Mouse (Mus musculus) erythroblast, adult 5-6 weeks (primary cell): ENCODE data around the gene Polr2e. TPM values are rescaled to one million over a fixed set of nuclear protein-coding genes. Genes with fewer than 3 reads are reported as not detected.
"Not testable (repeated sequence)": the region's sequence is repeated elsewhere in the genome, so short reads cannot be mapped to it uniquely, and the experiment has no call there.

Experiments
- ATAC-seq: replicated peaks from 2 replicates; pipeline ENCODE4 v1.8.0; 2016; ENCODE audit warnings: moderate number of reproducible peaks, mild to moderate bottlenecking, moderate TSS enrichment, inconsistent platforms; ENCODE audit not compliant: poor library complexity, low FRiP score, severe bottlenecking
- total RNA-seq, 2 experiments: library from RNA; stranded (forward) in 1 of 2; stranded (reverse) in 1 of 2; fragments of 150-400 nt in 1 of 2; fragments of 200-764, 138-1000 nt in 1 of 2; gene quantifications; 2 replicates each; pipeline versions ENCODE4 v1.2.3 to v1.2.4; 2015 to 2017; ENCODE audit warnings: low replicate concordance in 2 of 2

Gene Polr2e
- total RNA-seq, 2 experiments from 2014 or later = 4.5 to 23.6 TPM

GRCm38 (mm10) chr10:80063104-80063503, 23.5 kb upstream of the Polr2e start:
- ATAC-seq = no peak

GRCm38 (mm10) chr10:80057683-80058326, 18.2 kb upstream of the Polr2e start:
- no peak for ATAC-seq

DNA sequence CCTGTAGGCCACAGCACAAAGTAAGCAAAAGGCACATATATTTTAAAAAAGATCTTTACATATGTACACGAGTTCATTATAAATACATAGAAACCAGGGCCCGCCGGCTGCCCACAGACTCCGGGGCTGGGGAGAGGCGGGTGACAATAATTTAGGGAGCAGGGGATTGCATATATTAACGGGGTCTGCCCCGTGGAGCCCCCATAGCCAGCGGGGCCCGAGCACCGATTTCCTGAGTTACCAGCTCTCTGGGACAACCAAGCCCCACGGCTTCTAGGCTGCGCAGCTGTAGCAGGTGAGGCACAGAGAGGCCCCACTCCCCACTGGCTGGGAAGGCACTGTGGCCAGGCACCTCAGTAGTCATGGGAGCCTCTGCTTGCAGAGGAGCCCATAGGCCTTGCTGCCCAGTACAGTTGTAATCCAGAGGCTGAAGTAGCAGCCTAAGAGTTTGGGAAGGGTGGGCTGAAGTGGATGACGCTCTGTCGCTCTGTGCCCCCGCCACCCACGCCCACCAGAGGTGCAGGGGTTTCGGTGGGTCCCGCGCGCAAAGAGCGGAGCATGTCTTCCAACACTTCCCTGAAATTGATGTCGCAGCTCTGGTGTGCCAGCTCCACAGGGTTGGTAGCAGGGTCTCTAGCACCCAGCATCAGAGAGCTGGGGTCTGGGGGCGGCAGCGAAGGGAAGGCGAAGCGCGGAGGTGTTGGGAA, 17.5 kb upstream of the Polr2e start:
- no peak for ATAC-seq

- no peak for ATAC-seq
Observed at GRCm38 (mm10) chr10:80056506-80056905, 16.9 kb upstream of the Polr2e start.

DNA sequence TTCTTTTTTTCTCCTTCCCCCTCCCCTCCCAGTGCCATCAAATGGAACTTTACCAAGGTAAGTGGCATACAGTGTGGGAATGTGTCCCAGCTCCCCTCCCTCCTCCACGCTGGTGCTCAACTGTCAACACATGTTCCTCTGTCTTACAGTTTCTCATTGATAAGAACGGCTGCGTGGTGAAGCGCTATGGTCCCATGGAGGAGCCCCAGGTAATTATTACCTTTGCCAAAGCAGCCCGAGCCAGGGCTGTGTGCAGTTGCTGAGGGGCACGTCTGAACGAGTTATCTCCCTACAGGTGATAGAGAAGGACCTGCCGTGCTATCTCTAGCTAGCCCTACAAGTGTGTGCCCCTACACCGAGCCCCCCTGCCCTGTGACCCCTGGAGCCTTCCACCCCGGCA, 16.3 kb upstream of the Polr2e start:
- no peak for ATAC-seq

DNA sequence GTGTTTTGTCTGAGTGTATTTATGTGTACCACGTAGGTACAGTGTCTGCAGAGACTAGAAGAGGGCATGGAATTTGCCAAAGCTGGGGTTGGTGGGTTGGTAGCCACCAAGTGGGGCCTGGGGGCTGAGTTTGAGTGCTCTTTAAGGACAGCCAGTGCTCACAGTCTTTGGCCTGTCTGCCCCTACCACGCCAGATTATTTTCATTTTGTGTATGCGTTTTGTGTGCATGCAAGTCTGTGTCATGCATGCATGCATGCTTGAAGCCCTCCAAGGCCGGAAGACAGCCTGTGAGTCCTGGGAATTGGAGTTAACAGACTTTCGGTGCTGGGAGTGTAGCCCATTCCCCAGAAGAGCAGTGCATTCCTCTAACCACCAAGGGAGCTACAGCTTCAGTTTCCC, 15.8 kb upstream of the Polr2e start:
- no peak for ATAC-seq

DNA sequence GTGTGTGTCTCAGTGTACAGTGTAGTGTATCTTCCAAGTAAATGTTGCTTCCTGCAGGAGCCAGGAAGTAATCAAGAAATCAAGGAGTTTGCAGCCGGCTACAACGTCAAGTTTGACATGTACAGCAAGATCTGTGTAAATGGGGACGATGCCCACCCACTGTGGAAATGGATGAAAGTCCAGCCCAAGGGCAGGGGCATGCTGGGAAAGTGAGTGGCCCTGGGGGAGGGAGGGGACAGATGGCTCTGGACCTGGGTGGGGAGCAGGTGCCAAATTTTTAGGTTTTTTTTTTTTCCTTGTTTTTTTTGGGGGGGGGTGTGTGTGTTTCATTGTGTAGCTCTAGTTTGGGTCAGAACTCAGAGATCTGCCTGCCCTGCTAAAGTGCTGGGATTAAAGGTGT, 15.3 kb upstream of the Polr2e start:
- not testable (repeated sequence) for ATAC-seq

- peak; percentile 41 for ATAC-seq
Observed at GRCm38 (mm10) chr10:80053831-80054815, 14.5 kb upstream of the Polr2e start.

DNA sequence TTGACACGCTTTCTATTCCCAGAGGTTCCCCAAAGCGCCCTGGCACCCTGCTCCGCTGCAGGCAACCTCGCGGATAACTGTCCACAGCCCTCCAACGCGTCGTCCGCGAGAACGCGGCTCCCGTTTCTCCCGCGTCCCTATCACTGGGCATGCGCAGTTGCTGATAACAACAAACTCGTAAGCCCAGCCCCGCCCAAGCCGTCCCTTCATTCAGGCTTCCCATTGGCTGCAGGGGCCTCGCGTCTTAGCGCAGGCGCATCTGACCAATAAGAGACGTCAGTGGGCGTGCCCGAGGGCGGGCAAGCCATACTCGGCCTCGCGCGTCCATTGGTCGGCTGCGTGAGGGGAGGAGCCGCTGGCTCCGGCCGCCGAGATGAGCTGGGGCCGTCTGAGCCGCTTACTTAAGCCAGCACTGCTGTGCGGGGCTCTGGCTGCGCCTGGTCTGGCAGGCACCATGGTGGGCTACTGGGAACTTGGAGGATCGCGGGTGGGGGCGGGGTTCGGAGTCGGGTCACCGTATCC, 13.7 kb upstream of the Polr2e start:
- ATAC-seq = peak; percentile 89

- ATAC-seq = no peak
Observed at GRCm38 (mm10) chr10:80052374-80052764, 12.8 kb upstream of the Polr2e start.

DNA sequence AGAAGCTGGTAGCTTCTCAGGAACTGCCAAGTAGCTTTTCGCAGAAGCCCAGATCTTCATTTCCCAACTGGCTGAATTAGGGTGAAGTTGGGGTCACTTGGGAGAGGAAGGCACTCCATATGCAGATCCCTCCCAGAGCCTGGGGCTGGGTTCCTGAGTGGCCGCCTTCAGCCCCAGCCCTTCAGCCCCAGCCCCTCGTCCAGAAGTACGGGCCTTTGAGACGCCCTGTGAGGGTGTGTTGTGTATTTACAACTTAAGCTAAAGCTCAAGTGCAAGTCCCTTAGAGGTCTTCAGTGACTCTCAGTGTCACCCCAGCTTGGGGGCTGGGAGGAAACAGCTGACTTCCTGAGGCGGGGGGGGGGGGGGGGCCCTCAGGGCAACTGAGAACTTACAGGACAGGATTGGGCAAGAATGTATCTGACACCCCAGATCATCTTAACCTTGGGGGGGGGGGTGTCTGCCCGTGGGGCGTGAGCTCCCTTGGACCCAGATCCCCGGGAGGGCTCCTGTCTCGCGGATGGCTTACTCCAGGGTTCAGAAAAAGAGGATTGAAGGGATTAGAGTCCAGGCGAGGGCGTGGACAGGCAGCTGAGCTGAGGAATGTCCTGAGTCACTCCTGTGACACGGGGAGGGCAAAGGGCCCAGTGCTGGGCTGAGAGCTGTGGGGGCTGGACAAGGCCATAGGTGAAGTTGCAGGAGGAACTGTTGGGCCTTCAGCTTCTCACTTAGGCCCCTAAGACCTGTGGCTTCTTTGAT, 12.2 kb upstream of the Polr2e start:
- no peak for ATAC-seq

DNA sequence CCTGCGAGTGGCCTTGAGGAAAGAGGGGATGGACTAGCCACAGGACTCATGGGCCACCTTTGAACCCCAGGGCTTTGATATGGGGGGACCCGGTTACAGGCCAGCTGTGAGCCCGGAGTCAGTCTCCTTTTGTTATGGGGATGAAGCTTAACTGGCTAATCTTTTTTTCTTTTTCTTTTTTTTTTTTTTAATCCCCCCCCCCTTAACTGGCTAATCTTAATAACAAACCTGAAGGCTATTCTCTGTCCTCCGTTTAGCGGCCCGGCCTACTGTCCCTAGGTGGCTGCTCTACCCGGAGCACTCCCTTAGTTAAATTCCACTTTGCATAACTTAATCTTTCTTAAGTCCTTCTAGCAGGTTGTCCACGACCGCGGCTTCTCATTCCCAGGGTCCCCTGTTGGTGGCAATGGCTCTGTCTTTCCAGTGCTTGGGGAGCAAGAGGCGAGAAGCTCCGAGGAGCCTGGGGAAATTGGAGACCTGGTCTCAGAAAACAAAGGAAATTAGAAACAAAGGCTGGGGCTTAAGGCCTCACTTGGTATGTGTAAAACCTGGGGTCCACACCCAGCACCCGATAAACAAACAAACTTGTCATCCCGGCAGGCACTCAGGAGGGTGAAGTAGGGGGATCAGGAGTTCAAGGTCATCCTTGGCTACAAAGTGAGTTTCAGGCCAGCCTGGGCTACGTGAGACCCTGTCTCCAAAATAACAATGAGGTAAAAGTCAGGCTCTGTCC, 11.5 kb upstream of the Polr2e start:
- ATAC-seq = no peak

DNA sequence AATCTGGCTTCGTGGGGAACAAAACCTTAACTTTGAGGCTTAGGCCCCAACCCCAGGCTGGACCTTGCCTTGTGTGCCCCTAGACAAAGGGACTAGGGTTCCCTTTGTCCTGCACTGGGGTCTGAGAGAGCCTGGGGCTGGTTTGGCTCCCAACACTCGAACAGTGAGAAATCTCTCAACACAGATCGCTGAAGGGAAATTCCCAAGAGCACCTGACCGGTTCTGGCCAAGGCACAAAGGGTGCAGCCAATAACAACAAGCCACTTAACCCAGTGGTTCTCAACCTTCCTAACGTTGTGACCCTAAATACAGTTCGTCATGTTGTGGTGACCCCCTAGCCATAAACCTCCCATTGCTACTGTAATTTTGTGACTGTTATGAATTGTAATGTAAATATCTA, 10.6 kb upstream of the Polr2e start:
- no peak for ATAC-seq

GRCm38 (mm10) chr10:80048834-80049233, 9.2 kb upstream of the Polr2e start:
- no peak for ATAC-seq

GRCm38 (mm10) chr10:80048396-80048795, 8.8 kb upstream of the Polr2e start:
- no peak for ATAC-seq

- no peak for ATAC-seq
Observed at GRCm38 (mm10) chr10:80047041-80047565, 7.5 kb upstream of the Polr2e start, which contains the start of gene Gpx4. TSS of gene Gpx4 (plus strand) at chr10:80047166.

DNA sequence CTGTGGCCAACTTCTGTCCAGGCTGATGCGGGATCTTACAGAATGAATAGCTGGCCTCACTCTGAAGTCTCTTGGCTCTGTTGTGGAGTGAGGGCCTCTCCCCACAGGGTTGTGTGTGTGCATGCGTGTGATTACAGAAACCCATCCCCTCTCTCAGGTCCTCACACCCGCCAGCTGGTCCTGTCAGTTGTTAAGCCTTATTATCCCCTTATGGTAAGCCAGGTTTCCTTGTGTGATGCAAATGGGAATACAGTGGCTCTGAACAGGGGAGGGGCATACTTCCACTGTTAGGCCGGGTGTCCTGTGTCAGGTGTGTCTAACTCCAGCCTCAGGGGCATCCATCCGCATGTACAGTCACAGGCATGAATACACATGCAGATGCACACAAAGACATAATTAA, 6.2 kb upstream of the Polr2e start:
- no peak for ATAC-seq

GRCm38 (mm10) chr10:80045364-80045763, 5.8 kb upstream of the Polr2e start:
- ATAC-seq = not testable (repeated sequence)

DNA sequence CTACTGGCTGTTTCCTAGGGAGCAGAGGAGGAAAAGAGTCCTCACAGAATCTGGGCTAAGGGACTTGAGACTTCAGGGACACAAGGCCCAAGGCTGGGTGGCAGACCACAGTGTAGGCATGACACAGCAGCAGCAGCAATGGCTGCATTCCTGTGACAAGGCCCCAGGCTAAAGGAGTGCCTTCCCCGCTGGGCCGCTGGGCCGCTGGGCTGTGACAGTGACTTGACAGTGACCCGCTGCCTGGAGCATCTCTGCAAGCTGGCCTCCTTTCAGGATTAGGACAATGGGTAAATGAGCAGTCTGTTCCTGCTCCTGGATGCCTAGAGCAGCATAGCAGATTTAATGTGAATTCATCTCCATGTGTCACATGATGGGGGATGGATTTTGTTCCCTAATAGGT, 4.5 kb upstream of the Polr2e start:
- ATAC-seq = no peak
